Mouse (Mus musculus) mature B cell (primary cell): ENCODE results near the gene Ap2s1.
"Not testable (repeated sequence)": the region's sequence is repeated elsewhere in the genome, so short reads cannot be mapped to it uniquely, and the experiment has no call there.

Experiments used
- in situ Hi-C: fragments of 300-500 bp; cut with MboI; formaldehyde crosslinking; loops from 2 replicates; pipeline ENCODE4 v1.14.3; 2019

The Ap2s1 gene

GRCm38 (mm10) chr7:16738073-16738696 is at the start of gene Ap2s1:
TSS of gene Ap2s1 (plus strand) at chr7:16738410.
- in situ Hi-C loops: no loop called here

- in situ Hi-C loops: no loop called here
Observed at GRCm38 (mm10) chr7:16689196-16689595, 49.0 kb upstream of the Ap2s1 start.

GRCm38 (mm10) chr7:16695025-16695424 is 43.2 kb upstream of the Ap2s1 start:
- in situ Hi-C loops: no loop called here

GRCm38 (mm10) chr7:16699042-16699441 is 39.2 kb upstream of the Ap2s1 start:
- in situ Hi-C loops: no loop called here

- in situ Hi-C loops: no loop called here
Observed at GRCm38 (mm10) chr7:16700583-16700982, 37.6 kb upstream of the Ap2s1 start.

- in situ Hi-C loops: no loop called here
Observed at GRCm38 (mm10) chr7:16706385-16706784, 31.8 kb upstream of the Ap2s1 start.

- in situ Hi-C loops: no loop called here
Observed at GRCm38 (mm10) chr7:16708244-16708643, 30.0 kb upstream of the Ap2s1 start.

- in situ Hi-C loops: no loop called here
Observed at GRCm38 (mm10) chr7:16710604-16711003, 27.6 kb upstream of the Ap2s1 start.

GRCm38 (mm10) chr7:16712633-16713415 is 25.4 kb upstream of the Ap2s1 start:
- in situ Hi-C loops: no loop called here

- in situ Hi-C loops: not testable (repeated sequence)
Observed at GRCm38 (mm10) chr7:16716456-16717152, 21.6 kb upstream of the Ap2s1 start.

- in situ Hi-C loops: no loop called here
Observed at GRCm38 (mm10) chr7:16721629-16722028, 16.6 kb upstream of the Ap2s1 start, which contains the start of gene Ceacam9. TSS of gene Ceacam9 (plus strand) at chr7:16721929.

- in situ Hi-C loops: not testable (repeated sequence)
Observed at GRCm38 (mm10) chr7:16722490-16722889, 15.7 kb upstream of the Ap2s1 start.

GRCm38 (mm10) chr7:16728596-16729348 is 9.4 kb upstream of the Ap2s1 start:
- in situ Hi-C loops: loop anchor here (5.0 kb wide), 1 partner anchor 96 kb away; no protein-coding TSS in a partner anchor

GRCm38 (mm10) chr7:16729563-16729962 is 8.6 kb upstream of the Ap2s1 start:
- in situ Hi-C loops: loop anchor here (5.0 kb wide), 1 partner anchor 97 kb away; no protein-coding TSS in a partner anchor

- in situ Hi-C loops: no loop called here
Observed at GRCm38 (mm10) chr7:16730791-16731190, 7.4 kb upstream of the Ap2s1 start.

GRCm38 (mm10) chr7:16731893-16732422 is 6.3 kb upstream of the Ap2s1 start:
- in situ Hi-C loops: no loop called here

- in situ Hi-C loops: no loop called here
Observed at GRCm38 (mm10) chr7:16737606-16738072, 571 bp upstream of the Ap2s1 start.

GRCm38 (mm10) chr7:16739056-16739604 is 920 bp downstream of the Ap2s1 start:
- in situ Hi-C loops: no loop called here

- in situ Hi-C loops: no loop called here
Observed at GRCm38 (mm10) chr7:16745373-16745772, 7.2 kb downstream of the Ap2s1 start.

- in situ Hi-C loops: no loop called here
Observed at GRCm38 (mm10) chr7:16746093-16746492, 7.9 kb downstream of the Ap2s1 start.

GRCm38 (mm10) chr7:16747656-16748055 is 9.4 kb downstream of the Ap2s1 start:
- in situ Hi-C loops: no loop called here
